Mouse (Mus musculus): ENCODE measurements around the gene Cnot1.

Cnot1 gene

GRCm38 (mm10) chr8:95738596-95738995 lies 68.7 kb downstream of the Cnot1 start:
- DNase-seq (ENCODE audit: low read depth, low spot score), result peak; percentile 52

GRCm38 (mm10) chr8:95727625-95728024 lies 79.6 kb downstream of the Cnot1 start:
- no peak for DNase-seq (ENCODE audit: low read depth, low spot score)

GRCm38 (mm10) chr8:95716546-95717335 lies 90.5 kb downstream of the Cnot1 start:
- peak; percentile 47 for DNase-seq (ENCODE audit: low read depth, low spot score)

GRCm38 (mm10) chr8:95715676-95716531 lies 91.4 kb downstream of the Cnot1 start, which contains the start of gene Setd6:
Setd6 (plus strand) TSS chr8:95715881.
- peak; percentile 92 for DNase-seq (ENCODE audit: low read depth, low spot score)

GRCm38 (mm10) chr8:95714837-95715413 lies 92.3 kb downstream of the Cnot1 start:
- no peak for DNase-seq (ENCODE audit: low read depth, low spot score)

GRCm38 (mm10) chr8:95714367-95714766 lies 92.9 kb downstream of the Cnot1 start:
- DNase-seq (ENCODE audit: low read depth, low spot score), result no peak

GRCm38 (mm10) chr8:95713100-95714010 lies 93.9 kb downstream of the Cnot1 start:
- DNase-seq (ENCODE audit: low read depth, low spot score), result peak; percentile 85

GRCm38 (mm10) chr8:95712395-95712794 lies 94.9 kb downstream of the Cnot1 start:
- no peak for DNase-seq (ENCODE audit: low read depth, low spot score)

- no peak for DNase-seq (ENCODE audit: low read depth, low spot score)
Measured at GRCm38 (mm10) chr8:95711029-95711428, 96.2 kb downstream of the Cnot1 start.

- DNase-seq (ENCODE audit: low read depth, low spot score), result no peak
Measured at GRCm38 (mm10) chr8:95709579-95709978, 97.7 kb downstream of the Cnot1 start.

- DNase-seq (ENCODE audit: low read depth, low spot score), result no peak
Measured at GRCm38 (mm10) chr8:95704538-95704937, 102.7 kb downstream of the Cnot1 start.

GRCm38 (mm10) chr8:95703461-95704260 lies 103.6 kb downstream of the Cnot1 start:
- peak; percentile 65 for DNase-seq (ENCODE audit: low read depth, low spot score)

- peak; percentile 94 for DNase-seq (ENCODE audit: low read depth, low spot score)
Measured at GRCm38 (mm10) chr8:95702480-95703446, 104.5 kb downstream of the Cnot1 start.

GRCm38 (mm10) chr8:95701809-95702208 lies 105.5 kb downstream of the Cnot1 start:
- DNase-seq (ENCODE audit: low read depth, low spot score), result no peak

- DNase-seq (ENCODE audit: low read depth, low spot score), result no peak
Measured at GRCm38 (mm10) chr8:95700282-95700681, 107.0 kb downstream of the Cnot1 start.

- DNase-seq (ENCODE audit: low read depth, low spot score), result no peak
Measured at GRCm38 (mm10) chr8:95698179-95698578, 109.1 kb downstream of the Cnot1 start.

GRCm38 (mm10) chr8:95697128-95697527 lies 110.1 kb downstream of the Cnot1 start:
- DNase-seq (ENCODE audit: low read depth, low spot score), result peak; percentile 95

GRCm38 (mm10) chr8:95696661-95697060 lies 110.6 kb downstream of the Cnot1 start:
- DNase-seq (ENCODE audit: low read depth, low spot score), result no peak

- no peak for DNase-seq (ENCODE audit: low read depth, low spot score)
Measured at GRCm38 (mm10) chr8:95694631-95695030, 112.6 kb downstream of the Cnot1 start.
